Mouse (Mus musculus): ENCODE results near the gene Mif. TPM values are rescaled to one million over a fixed set of nuclear protein-coding genes. Genes with fewer than 3 reads are reported as not detected.
"Not testable (repeated sequence)": the region's sequence is repeated elsewhere in the genome, so short reads cannot be mapped to it uniquely, and the experiment has no call there.

Gene Mif
- polyA plus RNA-seq, 1 experiment = 830 TPM

- no peak for TF ChIP-seq CTCF (IDR thresholded peaks at IDR 0.05; ENCODE audit: extremely low read depth, insufficient read length, insufficient replicate concordance, low read depth, low read length)
- TF ChIP-seq POLR2A (IDR thresholded peaks at IDR 0.05; ENCODE audit: low read depth, low read length) = no peak
- no peak overlapping the region for H3K4me3 ChIP-seq (ENCODE audit: low read depth, low read length)
- 90% methylated on average over 5 of the region's 5 CpGs for WGBS
- no peaks in the 10 kb centered on the region for H3K27me3 ChIP-seq (ENCODE audit: control insufficient read depth, insufficient read depth, low read length)
- peaks cover 29% of the 10 kb centered on the region for H3K36me3 ChIP-seq (ENCODE audit: control insufficient read depth, insufficient read depth, low read length)
- no peak overlapping the region for H3K27ac ChIP-seq (ENCODE audit: insufficient read depth, low read depth, low read length)
- peaks cover 8% of the 10 kb centered on the region for H3K4me1 ChIP-seq (ENCODE audit: control insufficient read depth, insufficient read depth, insufficient read length, low read length)
These were observed 35.7 kb upstream of the Mif start for GRCm38 (mm10) chr10:75895730-75896129.

GRCm38 (mm10) chr10:75894601-75895000 is 34.6 kb upstream of the Mif start:
- TF ChIP-seq CTCF (IDR thresholded peaks at IDR 0.05; ENCODE audit: extremely low read depth, insufficient read length, insufficient replicate concordance, low read depth, low read length) (no peak), POLR2A (IDR thresholded peaks at IDR 0.05; ENCODE audit: low read depth, low read length) (no peak)
- peaks cover 8% of the 10 kb centered on the region for H3K4me1 ChIP-seq (ENCODE audit: control insufficient read depth, insufficient read depth, insufficient read length, low read length)
- peaks cover 24% of the 10 kb centered on the region for H3K36me3 ChIP-seq (ENCODE audit: control insufficient read depth, insufficient read depth, low read length)
- 75% methylated on average over 6 of the region's 6 CpGs for WGBS
- no peak overlapping the region for H3K27ac ChIP-seq (ENCODE audit: insufficient read depth, low read depth, low read length)
- H3K4me3 ChIP-seq (ENCODE audit: low read depth, low read length) = peak overlapping the region; percentile 58
- H3K27me3 ChIP-seq (ENCODE audit: control insufficient read depth, insufficient read depth, low read length) = no peaks in the 10 kb centered on the region

- Histone ChIP-seq H3K4me1 (ENCODE audit: control insufficient read depth, insufficient read depth, insufficient read length, low read length) (peaks cover 8% of the 10 kb centered on the region), H3K27ac (ENCODE audit: insufficient read depth, low read depth, low read length) (no peak within 1 kb of the TSS), H3K36me3 (ENCODE audit: control insufficient read depth, insufficient read depth, low read length) (peaks cover 23% of the 10 kb centered on the region), H3K27me3 (ENCODE audit: control insufficient read depth, insufficient read depth, low read length) (no peaks in the 10 kb centered on the region), H3K4me3 (ENCODE audit: low read depth, low read length) (peak within 1 kb of the TSS; percentile 58)
- 1% methylated on average over 51 of the region's 51 CpGs for WGBS
- TF ChIP-seq POLR2A (IDR thresholded peaks at IDR 0.05; ENCODE audit: low read depth, low read length) (no peak), CTCF (IDR thresholded peaks at IDR 0.05; ENCODE audit: extremely low read depth, insufficient read length, insufficient replicate concordance, low read depth, low read length) (no peak)
These were observed 33.2 kb upstream of the Mif start, which contains the start of gene Derl3 for GRCm38 (mm10) chr10:75893089-75893750. Gene Derl3, plus strand, starts transcription at chr10:75893413.

GRCm38 (mm10) chr10:75889406-75890153 is 29.5 kb upstream of the Mif start:
- H3K4me3 ChIP-seq (ENCODE audit: low read depth, low read length) = no peak overlapping the region
- 51% methylated on average over 8 of the region's 8 CpGs for WGBS
- TF ChIP-seq POLR2A (IDR thresholded peaks at IDR 0.05; ENCODE audit: low read depth, low read length) = no peak
- TF ChIP-seq CTCF (IDR thresholded peaks at IDR 0.05; ENCODE audit: extremely low read depth, insufficient read length, insufficient replicate concordance, low read depth, low read length) = no peak
- no peaks in the 10 kb centered on the region for H3K27me3 ChIP-seq (ENCODE audit: control insufficient read depth, insufficient read depth, low read length)
- peaks cover 8% of the 10 kb centered on the region for H3K4me1 ChIP-seq (ENCODE audit: control insufficient read depth, insufficient read depth, insufficient read length, low read length)
- no peak overlapping the region for H3K27ac ChIP-seq (ENCODE audit: insufficient read depth, low read depth, low read length)
- H3K36me3 ChIP-seq (ENCODE audit: control insufficient read depth, insufficient read depth, low read length) = no peaks in the 10 kb centered on the region

- not testable (repeated sequence) for H3K36me3 ChIP-seq (ENCODE audit: control insufficient read depth, insufficient read depth, low read length); H3K27ac ChIP-seq (ENCODE audit: insufficient read depth, low read depth, low read length); H3K27me3 ChIP-seq (ENCODE audit: control insufficient read depth, insufficient read depth, low read length); H3K4me3 ChIP-seq (ENCODE audit: low read depth, low read length); H3K4me1 ChIP-seq (ENCODE audit: control insufficient read depth, insufficient read depth, insufficient read length, low read length)
- 73% methylated on average over 5 of the region's 5 CpGs for WGBS
These were observed 27.5 kb upstream of the Mif start for GRCm38 (mm10) chr10:75887504-75887903.

- Histone ChIP-seq H3K27ac (ENCODE audit: insufficient read depth, low read depth, low read length) (no peak overlapping the region), H3K4me3 (ENCODE audit: low read depth, low read length) (no peak overlapping the region), H3K27me3 (ENCODE audit: control insufficient read depth, insufficient read depth, low read length) (no peaks in the 10 kb centered on the region), H3K4me1 (ENCODE audit: control insufficient read depth, insufficient read depth, insufficient read length, low read length) (peaks cover 7% of the 10 kb centered on the region), H3K36me3 (ENCODE audit: control insufficient read depth, insufficient read depth, low read length) (no peaks in the 10 kb centered on the region)
- 94% methylated on average over 8 of the region's 8 CpGs for WGBS
- TF ChIP-seq CTCF (IDR thresholded peaks at IDR 0.05; ENCODE audit: extremely low read depth, insufficient read length, insufficient replicate concordance, low read depth, low read length) (no peak), POLR2A (IDR thresholded peaks at IDR 0.05; ENCODE audit: low read depth, low read length) (no peak)
These were observed 24.7 kb upstream of the Mif start for GRCm38 (mm10) chr10:75884742-75885141.

- no peaks in the 10 kb centered on the region for H3K27me3 ChIP-seq (ENCODE audit: control insufficient read depth, insufficient read depth, low read length)
- peak overlapping the region; percentile 32; the same call in 1 of the 2 replicates for H3K4me3 ChIP-seq (ENCODE audit: low read depth, low read length)
- 1% methylated on average over 10 of the region's 10 CpGs for WGBS
- H3K27ac ChIP-seq (ENCODE audit: insufficient read depth, low read depth, low read length) = no peak overlapping the region
- no peak for TF ChIP-seq POLR2A (IDR thresholded peaks at IDR 0.05; ENCODE audit: low read depth, low read length)
- TF ChIP-seq CTCF (IDR thresholded peaks at IDR 0.05; ENCODE audit: extremely low read depth, insufficient read length, insufficient replicate concordance, low read depth, low read length) = peak; percentile 53; the same call in 1 of the 2 replicates
- peaks cover 7% of the 10 kb centered on the region for H3K4me1 ChIP-seq (ENCODE audit: control insufficient read depth, insufficient read depth, insufficient read length, low read length)
- no peaks in the 10 kb centered on the region for H3K36me3 ChIP-seq (ENCODE audit: control insufficient read depth, insufficient read depth, low read length)
These were observed 23.2 kb upstream of the Mif start for GRCm38 (mm10) chr10:75883232-75883552.
